Mouse (Mus musculus) spleen, postnatal 36 days (tissue): ENCODE data around the gene Zfp773.
A peak's percentile ranks its signal among the peaks of the same experiment; 100 is the strongest.
"Not testable (repeated sequence)": the region's sequence is repeated elsewhere in the genome, so short reads cannot be mapped to it uniquely, and the experiment has no call there.

Source experiments
- DNase-seq, 2 experiments: peaks; one replicate each; pipeline ENCODE4 v3.0.0; 2022; ENCODE audit warnings: low spot score in 2 of 2, mixed read lengths in 1 of 2

The Zfp773 gene

GRCm38 (mm10) chr7:7136379-7136866, at the start of gene Zfp773:
TSS of gene Zfp773 (minus strand) at chr7:7136755.
- DNase-seq, result peak; percentile 25 to 41

- no peak for DNase-seq
Measured at GRCm38 (mm10) chr7:7185897-7186296, 49.3 kb upstream of the Zfp773 start.

DNA sequence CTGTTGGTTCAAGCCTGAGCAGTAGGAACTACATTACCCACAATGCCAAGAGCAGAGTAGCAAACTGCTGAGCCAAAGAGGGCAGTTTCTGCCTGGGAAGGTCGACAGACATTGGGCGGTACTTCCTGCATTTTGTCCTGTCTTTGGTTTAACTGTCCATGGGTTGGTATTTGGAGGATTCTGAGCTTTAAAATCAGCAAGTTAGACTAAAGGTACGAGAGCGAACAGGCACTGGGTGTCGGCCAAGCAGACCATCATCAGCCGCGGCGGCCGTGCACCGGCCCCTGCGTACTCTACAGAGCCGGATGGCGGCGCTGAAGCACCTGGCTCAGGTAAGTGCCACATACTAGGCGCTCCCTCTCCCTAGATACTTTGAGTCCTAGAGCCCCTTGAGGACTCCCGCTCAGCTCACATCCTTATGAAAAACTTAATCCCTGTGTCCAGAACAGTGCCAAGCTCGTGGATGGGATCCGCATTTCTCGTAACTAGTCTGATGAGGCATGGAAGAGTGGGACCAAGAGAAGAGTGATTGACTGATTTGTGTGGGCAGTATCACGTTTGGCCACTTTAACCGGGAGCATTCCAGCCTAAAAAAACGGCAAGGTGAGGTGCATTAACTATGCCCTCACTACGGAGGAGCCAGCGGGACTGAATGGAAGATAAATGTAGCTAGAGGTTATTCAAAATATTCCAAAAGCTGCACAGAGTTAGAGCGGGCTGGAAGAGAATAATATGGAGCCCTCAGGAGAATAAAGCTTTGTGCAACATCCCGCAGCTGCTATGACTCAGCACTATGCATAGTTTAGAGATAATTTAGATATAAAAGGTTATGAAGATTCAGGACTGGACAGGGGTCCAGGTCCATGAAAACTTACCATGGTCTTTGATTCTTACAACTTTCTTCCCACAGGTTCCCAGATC, 34.9 kb upstream of the Zfp773 start, which contains the start of gene Zfp418:
TSS of gene Zfp418 (plus strand) at position 104 of the 921 bp plus-strand sequence.
- peak; percentile 53 to 66 for DNase-seq

DNA sequence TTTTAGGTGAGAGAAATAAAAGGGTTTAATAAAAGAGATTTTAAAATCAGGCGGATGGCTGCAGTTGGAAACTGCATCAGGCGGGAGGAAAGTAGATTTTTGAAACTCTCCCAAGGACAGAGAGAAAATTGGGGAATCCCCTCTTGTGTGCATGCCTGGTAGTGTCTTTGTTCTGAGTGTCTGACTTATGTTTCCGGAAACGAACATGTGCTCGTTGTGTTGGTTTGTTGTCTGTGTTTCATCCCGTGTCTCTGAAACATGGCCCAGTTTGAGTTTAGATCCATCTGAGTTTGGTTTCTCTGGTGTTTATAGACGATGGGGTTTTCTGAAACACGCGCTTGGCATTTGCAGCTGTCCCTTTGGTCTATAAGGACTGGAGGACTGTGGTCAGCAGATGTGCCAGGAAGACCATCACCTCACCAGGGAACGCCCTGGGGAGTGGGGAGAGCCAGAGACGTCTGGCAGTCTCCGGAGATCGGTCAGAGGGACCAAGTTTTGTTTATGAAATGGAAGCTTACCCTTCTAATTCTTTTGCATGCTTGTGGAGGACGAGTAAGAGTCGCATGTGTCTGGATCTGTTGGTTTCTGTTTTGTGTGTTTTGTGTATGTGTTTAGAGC, 9.5 kb upstream of the Zfp773 start:
- DNase-seq, result no peak

GRCm38 (mm10) chr7:7144215-7144614, 7.7 kb upstream of the Zfp773 start:
- DNase-seq, result no peak

DNA sequence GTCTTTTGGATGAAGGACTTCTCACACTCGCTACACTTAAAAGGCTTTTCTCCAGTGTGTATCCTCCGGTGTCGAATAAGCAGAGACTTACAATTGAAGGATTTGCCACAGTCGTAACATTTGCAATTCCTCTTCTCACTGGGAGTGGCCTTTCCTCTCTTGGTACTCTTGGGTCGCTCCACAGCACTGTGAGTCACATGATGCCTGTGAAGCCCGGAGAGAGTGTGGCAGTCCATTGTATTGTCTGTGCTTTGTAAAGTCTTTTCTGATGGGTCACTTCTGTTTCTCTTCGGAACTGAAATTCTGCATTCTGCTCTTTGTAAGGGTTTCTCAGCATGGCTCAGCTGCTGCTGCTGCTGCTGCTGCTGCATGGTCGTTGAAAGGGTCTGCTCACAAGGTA, 3.8 kb downstream of the Zfp773 start:
- DNase-seq, result no peak

DNA sequence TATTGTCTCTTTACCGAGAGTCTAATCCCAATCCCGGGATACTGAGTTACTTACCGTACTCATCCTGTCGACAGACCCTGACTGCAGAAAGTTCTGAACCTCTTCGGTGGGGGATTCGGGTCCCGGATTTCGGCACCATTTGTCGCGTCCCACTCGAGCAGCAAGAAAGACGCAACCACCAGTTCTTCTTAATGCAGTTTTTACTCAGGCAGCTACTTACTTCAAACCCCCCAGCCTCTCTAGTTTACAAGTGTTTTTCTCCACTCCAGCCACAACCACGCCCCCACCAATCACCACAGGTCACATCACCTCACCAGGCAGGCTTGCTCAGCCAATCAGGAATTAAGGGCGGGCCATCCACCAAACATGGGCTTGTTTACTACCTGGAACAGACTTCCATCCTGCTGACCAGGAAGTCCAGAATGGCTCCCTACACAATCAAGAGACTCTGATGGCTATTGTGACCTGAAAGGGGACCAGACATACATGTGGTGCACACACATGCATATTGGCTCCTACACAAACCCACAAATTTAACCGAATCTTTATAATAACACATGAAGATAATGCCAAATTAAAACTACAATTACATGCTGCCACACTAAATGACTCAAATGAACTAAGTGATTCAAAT, 5.9 kb downstream of the Zfp773 start:
- not testable (repeated sequence) for DNase-seq

- DNase-seq, result no peak
Measured at GRCm38 (mm10) chr7:7121602-7121980, 15.0 kb downstream of the Zfp773 start.

GRCm38 (mm10) chr7:7120921-7121601, 15.5 kb downstream of the Zfp773 start, which contains the start of gene Zfp954:
TSS of gene Zfp954 (minus strand) at chr7:7121488.
- peak; percentile 85 to 87 for DNase-seq

DNA sequence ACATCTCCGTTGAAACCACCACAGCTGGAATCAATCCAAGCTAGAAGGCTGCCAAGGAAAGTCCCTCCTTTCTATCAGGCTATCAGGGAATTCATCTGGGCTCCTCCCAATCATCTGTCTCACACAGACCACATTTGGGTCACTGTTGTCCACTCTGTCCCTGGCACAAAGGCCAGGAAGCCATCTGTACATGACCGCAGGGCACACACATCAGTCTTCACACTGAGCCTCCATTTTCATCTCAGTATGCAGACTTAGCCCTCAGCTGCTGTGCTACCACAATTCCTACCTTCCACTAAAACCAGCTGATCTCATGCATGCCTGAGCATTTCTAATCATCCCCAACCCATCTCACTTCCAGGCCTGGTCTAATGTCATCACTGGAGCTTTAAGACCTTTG, 18.1 kb downstream of the Zfp773 start:
- no peak for DNase-seq

DNA sequence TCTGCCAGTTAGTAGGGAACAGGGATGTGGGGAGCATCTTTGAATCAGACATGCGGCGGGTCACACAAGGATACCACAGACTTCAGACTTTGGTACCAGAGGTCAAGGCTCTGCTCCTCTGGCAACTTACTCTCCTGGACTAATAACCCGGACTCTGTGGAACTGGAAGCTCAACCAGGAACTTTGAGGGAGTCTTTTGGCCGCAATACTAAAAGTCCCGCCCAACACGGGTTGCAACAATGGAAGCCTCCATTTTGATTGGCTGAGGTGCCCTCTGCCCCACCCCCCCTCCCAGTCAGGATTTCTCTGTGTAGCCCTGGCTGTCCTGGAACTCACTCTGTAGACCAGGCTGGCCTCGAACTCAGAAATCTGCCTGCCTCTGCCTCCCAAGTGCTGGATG, 28.1 kb downstream of the Zfp773 start:
- DNase-seq, result no peak
